Mouse (Mus musculus): ENCODE data around the gene Cdk14. TPM values are rescaled to one million over a fixed set of nuclear protein-coding genes. Genes with fewer than 3 reads are reported as not detected.
"Not testable (repeated sequence)": the region's sequence is repeated elsewhere in the genome, so short reads cannot be mapped to it uniquely, and the experiment has no call there.

Cdk14 gene
- polyA plus RNA-seq, 1 experiment from 2014 or later = 21.8 TPM

DNA sequence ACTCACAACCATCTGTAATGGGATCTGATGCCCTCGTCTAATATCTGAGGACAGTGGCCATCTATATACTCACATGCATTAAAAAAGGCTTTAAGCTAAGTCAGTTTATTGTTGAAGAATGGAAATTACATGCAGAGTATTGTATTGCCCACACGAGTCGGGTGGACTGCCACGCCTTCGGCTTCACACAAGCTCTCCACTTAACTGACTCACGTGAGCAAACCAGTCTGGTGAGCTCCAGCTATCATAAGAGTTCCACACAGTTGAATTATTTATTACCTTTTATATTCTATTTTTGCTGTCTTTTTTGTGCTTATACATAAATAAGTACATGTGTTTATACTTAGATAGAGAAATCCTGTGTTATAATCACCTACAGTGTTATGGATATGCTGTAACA, 495.2 kb downstream of the Cdk14 start:
- Histone ChIP-seq H3K9me3 (replicated peaks) (no peaks in the 10 kb centered on the region), H3K27ac (no peak overlapping the region), H3K27me3 (no peaks in the 10 kb centered on the region), H3K9ac (no peak overlapping the region), H3K4me3 (no peak overlapping the region), H3K4me2 (no peak overlapping the region), H3K4me1 (peaks cover 7% of the 10 kb centered on the region), H3K36me3 (ENCODE audit: poor library complexity, severe bottlenecking) (no peaks in the 10 kb centered on the region)
- no peak for ATAC-seq
- 89% methylated on average over 6 of the region's 6 CpGs for WGBS

DNA sequence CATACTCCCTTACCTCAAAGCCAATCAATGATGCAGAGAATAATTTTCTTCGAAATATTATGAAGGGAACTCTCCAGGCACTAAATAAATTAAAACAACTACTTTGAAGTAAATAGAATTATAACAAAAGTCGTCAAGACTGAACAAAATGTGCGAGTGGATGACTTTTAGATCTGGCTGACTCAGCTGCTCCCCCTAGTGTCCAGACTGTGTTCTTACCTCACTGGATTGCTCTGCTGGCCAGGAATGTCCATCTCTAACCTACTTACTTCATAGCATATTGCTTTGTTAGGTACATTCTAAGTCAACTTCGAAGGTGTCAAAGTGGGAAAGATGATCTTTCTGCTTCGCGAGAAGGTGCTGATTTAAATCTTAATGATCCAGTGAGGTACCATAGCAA, 501.7 kb downstream of the Cdk14 start:
- Histone ChIP-seq H3K27ac (no peak overlapping the region), H3K4me1 (peaks cover 16% of the 10 kb centered on the region), H3K9me3 (replicated peaks) (no peaks in the 10 kb centered on the region), H3K27me3 (no peaks in the 10 kb centered on the region), H3K4me2 (no peak overlapping the region), H3K36me3 (ENCODE audit: poor library complexity, severe bottlenecking) (no peaks in the 10 kb centered on the region), H3K4me3 (no peak overlapping the region), H3K9ac (no peak overlapping the region)
- peak; percentile 48; the same call in 1 of the 2 replicates for ATAC-seq
- 7% methylated on average over 6 of the region's 6 CpGs for WGBS

- Histone ChIP-seq H3K36me3 (ENCODE audit: poor library complexity, severe bottlenecking) (no peaks in the 10 kb centered on the region), H3K27ac (no peak overlapping the region), H3K4me1 (peaks cover 16% of the 10 kb centered on the region), H3K9ac (no peak overlapping the region), H3K27me3 (no peaks in the 10 kb centered on the region), H3K4me2 (no peak overlapping the region), H3K4me3 (no peak overlapping the region), H3K9me3 (replicated peaks) (no peaks in the 10 kb centered on the region)
- WGBS = 87% methylated on average over 7 of the region's 7 CpGs
- no peak for ATAC-seq
Measured at GRCm38 (mm10) chr5:4917743-4918142, 502.4 kb downstream of the Cdk14 start.

DNA sequence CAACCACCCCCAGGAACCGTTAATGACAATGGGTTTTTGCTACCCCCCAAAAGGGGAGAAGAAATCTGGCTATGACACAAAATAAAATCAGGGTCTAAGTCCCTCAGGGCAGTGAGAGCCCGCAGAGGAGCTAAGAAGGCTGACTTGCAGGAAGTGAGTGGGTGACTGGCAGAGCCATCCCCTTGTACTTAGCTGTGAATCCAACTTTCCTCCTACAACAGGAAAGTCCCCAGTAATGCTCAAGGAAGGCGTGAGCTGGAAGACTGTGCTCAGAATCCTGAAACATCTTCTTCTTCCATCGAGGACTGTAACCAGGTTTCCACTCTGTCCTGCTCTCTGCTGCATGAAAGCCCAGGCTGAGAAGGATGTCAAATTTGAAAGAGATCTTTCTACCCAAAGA, 502.8 kb downstream of the Cdk14 start:
- H3K27ac ChIP-seq = no peak overlapping the region
- peaks cover 16% of the 10 kb centered on the region for H3K4me1 ChIP-seq
- H3K36me3 ChIP-seq (ENCODE audit: poor library complexity, severe bottlenecking) = no peaks in the 10 kb centered on the region
- 64% methylated on average over 4 of the region's 4 CpGs for WGBS
- ATAC-seq = peak; percentile 6; the same call in 1 of the 2 replicates
- H3K27me3 ChIP-seq = no peaks in the 10 kb centered on the region
- H3K9ac ChIP-seq = no peak overlapping the region
- H3K4me2 ChIP-seq = no peak overlapping the region
- no peak overlapping the region for H3K4me3 ChIP-seq
- no peaks in the 10 kb centered on the region for H3K9me3 ChIP-seq (replicated peaks)

DNA sequence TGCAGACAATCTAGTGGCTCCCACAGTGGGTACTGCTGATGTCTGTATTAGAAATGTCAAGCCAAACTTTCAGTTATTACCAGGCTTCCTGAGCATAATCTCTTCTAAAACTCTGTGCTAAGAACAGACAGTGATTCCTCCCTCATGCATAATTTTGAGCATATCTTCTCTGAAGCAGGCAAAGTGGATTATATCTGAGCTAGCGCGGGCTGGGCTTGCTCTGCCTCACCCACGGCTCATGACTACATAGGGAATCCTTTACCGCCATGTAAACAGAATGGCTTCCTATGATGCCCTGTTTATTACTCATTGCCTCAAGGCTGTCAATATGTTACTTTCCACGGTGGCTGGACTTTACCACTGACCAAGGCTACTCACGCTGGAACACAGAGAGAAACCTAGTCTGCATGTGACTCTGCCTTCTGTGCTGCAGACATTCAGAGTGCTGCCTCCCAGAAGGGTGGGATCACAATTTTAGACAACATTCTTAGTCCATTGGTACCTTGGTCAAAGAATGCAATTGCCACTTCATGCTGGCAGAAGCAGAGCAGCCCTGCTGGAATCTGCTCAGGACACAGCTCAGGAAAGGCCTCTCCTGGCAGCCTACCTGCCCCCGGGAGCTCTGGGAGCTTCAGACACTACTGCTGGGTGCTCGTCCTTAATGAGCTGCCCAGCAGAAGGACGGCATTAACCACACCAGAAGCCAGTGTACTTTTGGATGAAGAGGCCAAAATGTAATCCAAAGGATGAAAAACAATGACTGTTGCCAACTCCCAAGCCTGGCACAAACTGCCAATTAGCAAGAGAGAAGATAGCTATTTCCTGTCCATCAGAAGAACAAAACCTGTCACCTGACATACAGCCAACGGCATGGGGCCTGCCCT, 503.5 kb downstream of the Cdk14 start:
- no peaks in the 10 kb centered on the region for H3K36me3 ChIP-seq (ENCODE audit: poor library complexity, severe bottlenecking)
- WGBS = 67% methylated on average over 10 of the region's 10 CpGs
- no peaks in the 10 kb centered on the region for H3K9me3 ChIP-seq (replicated peaks)
- ATAC-seq = peak; percentile 46
- no peak overlapping the region for H3K4me2 ChIP-seq
- no peak overlapping the region for H3K4me3 ChIP-seq
- no peak overlapping the region for H3K9ac ChIP-seq
- H3K27ac ChIP-seq = no peak overlapping the region
- H3K27me3 ChIP-seq = no peaks in the 10 kb centered on the region
- peaks cover 21% of the 10 kb centered on the region for H3K4me1 ChIP-seq

DNA sequence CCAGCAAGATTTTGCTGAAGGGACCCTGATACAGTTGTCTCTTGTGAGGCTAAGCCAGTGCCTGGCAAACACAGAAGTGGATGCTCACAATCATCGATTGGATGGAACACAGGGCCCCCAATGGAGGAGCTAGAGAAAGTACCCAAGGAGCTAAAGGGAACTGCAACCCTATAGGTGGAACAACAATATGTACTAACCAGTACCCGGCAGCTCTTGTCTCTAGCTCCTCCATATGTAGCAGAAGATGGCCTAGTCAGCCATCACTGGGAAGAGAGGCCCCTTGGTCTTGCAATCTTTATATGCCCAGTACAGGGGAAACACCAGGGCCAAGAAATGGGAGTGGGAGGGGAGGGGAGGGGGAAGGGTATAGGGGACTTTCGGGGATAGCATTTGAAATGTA, 515.2 kb downstream of the Cdk14 start:
- not testable (repeated sequence) for H3K9me3 ChIP-seq (replicated peaks); H3K27ac ChIP-seq; ATAC-seq; H3K9ac ChIP-seq; H3K27me3 ChIP-seq; H3K4me3 ChIP-seq; H3K4me2 ChIP-seq; H3K4me1 ChIP-seq; H3K36me3 ChIP-seq (ENCODE audit: poor library complexity, severe bottlenecking)
- 83% methylated on average over 3 of the region's 3 CpGs for WGBS

DNA sequence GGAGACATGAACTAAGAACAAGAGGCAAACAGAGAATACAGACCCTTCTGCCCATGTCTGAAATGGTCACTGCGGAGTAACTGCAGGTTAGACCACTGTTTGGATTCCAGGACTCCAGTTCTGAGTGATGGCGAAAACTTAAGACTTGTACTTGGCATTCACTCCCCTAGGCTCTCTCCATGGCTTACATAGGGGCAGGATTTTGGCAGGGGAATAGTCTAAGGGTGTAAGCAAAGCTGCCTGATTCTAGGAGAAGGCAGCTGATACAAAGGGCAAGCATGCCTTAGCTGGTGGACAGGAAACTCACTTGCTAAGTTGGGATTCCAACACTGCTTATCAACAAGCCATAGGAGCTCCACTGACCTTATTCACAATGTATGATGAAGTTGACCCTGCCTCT, 521.9 kb downstream of the Cdk14 start:
- Histone ChIP-seq H3K27me3 (no peaks in the 10 kb centered on the region), H3K4me2 (no peak overlapping the region), H3K4me1 (peaks cover 4% of the 10 kb centered on the region; the same call in 1 of the 2 replicates), H3K9ac (no peak overlapping the region), H3K27ac (no peak overlapping the region), H3K36me3 (ENCODE audit: poor library complexity, severe bottlenecking) (no peaks in the 10 kb centered on the region), H3K4me3 (no peak overlapping the region), H3K9me3 (replicated peaks) (no peaks in the 10 kb centered on the region)
- ATAC-seq = no peak
- 94% methylated on average over 2 of the region's 2 CpGs for WGBS

GRCm38 (mm10) chr5:4894988-4895387, 525.1 kb downstream of the Cdk14 start:
- Histone ChIP-seq H3K27ac (no peak overlapping the region), H3K36me3 (ENCODE audit: poor library complexity, severe bottlenecking) (no peaks in the 10 kb centered on the region), H3K4me1 (peaks cover 4% of the 10 kb centered on the region; the same call in 1 of the 2 replicates), H3K9me3 (replicated peaks) (no peaks in the 10 kb centered on the region), H3K4me3 (no peak overlapping the region), H3K4me2 (no peak overlapping the region), H3K9ac (no peak overlapping the region), H3K27me3 (no peaks in the 10 kb centered on the region)
- ATAC-seq = no peak
- WGBS = 51% methylated on average over 3 of the region's 3 CpGs

DNA sequence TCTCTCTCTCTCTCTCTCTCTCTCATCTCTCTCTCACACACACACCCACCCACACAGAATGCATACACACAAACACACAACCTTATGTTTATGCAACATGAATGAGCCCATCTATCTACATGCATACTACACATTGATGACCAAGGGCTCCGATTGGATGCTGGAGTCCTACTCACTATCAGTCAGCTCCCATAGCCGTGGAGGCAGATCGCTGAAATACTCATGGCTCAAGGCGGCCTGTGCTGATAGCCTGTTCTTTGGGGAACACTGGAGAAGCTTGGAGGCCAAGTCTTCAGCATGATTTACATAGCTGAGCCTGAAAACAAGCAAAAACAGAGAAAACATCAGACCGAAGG, 526.3 kb downstream of the Cdk14 start:
- WGBS = 84% methylated on average over 5 of the region's 5 CpGs
- no peak for ATAC-seq
- Histone ChIP-seq H3K27ac (no peak overlapping the region), H3K4me2 (no peak overlapping the region), H3K4me3 (no peak overlapping the region), H3K36me3 (ENCODE audit: poor library complexity, severe bottlenecking) (no peaks in the 10 kb centered on the region), H3K9me3 (replicated peaks) (no peaks in the 10 kb centered on the region), H3K27me3 (no peaks in the 10 kb centered on the region), H3K9ac (no peak overlapping the region), H3K4me1 (peaks cover 4% of the 10 kb centered on the region; the same call in 1 of the 2 replicates)

DNA sequence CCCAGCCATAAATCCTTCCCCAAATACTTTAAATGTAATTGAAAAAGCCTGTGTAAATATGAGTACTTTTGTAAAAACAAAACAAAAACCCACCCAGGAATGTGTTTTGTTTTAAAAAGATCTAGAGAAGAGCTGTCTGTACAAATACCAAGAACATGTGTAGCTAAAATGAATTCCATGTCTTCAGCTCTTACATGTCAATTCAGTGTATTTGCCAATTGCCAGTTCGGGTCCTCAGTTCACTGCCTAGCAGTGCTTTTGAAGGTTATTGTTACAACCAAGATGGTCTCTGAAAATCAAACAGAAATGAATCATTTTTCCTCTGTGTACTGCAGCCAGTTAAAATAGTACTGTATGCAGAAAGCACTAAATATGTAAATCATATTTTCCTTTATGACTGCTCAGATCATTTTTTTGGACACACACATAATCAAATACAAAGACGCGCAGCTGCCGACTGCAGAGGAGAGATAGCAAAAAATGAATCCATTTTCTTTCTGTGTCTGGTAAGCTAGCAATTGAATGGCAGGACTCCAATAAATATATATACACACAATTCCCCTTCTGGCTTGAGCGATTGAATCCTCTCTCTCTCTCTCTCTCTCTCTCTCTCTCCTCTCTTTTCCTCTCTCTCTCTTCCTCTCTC, 526.8 kb downstream of the Cdk14 start:
- no peak overlapping the region for H3K9ac ChIP-seq
- 78% methylated on average over 5 of the region's 5 CpGs for WGBS

DNA sequence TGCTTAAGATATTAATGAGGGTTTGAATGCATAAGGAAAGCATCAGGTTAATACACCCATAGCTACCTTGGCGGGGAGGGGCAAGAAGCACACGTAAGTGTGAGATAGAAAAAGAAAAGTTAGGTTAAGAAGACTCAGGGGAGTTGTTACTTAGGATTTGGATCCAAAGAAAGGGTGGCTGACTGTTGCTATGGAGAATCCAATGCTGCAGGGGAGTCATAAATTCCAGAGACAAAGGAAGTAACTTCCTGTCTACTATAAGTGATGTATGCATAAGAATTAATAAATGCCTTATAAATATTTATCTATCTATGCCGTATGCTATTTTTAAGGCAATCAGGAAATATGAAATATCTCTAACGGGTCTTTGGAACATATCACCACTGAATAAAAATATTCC, 527.4 kb downstream of the Cdk14 start:
- Histone ChIP-seq H3K27ac (no peak overlapping the region), H3K4me3 (no peak overlapping the region), H3K9ac (no peak overlapping the region), H3K9me3 (replicated peaks) (no peaks in the 10 kb centered on the region), H3K36me3 (ENCODE audit: poor library complexity, severe bottlenecking) (no peaks in the 10 kb centered on the region), H3K4me1 (peaks cover 4% of the 10 kb centered on the region; the same call in 1 of the 2 replicates), H3K4me2 (no peak overlapping the region), H3K27me3 (no peaks in the 10 kb centered on the region)
- ATAC-seq = no peak
- 78% methylated on average over 4 of the region's 4 CpGs for WGBS

More for the DNA sequence above, 526.8 kb downstream of the Cdk14 start:
- Histone ChIP-seq H3K27ac (no peak overlapping the region), H3K4me1 (peaks cover 4% of the 10 kb centered on the region; the same call in 1 of the 2 replicates), H3K4me3 (no peak overlapping the region), H3K27me3 (no peaks in the 10 kb centered on the region), H3K9me3 (replicated peaks) (no peaks in the 10 kb centered on the region), H3K4me2 (no peak overlapping the region), H3K36me3 (ENCODE audit: poor library complexity, severe bottlenecking) (no peaks in the 10 kb centered on the region)
- no peak for ATAC-seq

DNA sequence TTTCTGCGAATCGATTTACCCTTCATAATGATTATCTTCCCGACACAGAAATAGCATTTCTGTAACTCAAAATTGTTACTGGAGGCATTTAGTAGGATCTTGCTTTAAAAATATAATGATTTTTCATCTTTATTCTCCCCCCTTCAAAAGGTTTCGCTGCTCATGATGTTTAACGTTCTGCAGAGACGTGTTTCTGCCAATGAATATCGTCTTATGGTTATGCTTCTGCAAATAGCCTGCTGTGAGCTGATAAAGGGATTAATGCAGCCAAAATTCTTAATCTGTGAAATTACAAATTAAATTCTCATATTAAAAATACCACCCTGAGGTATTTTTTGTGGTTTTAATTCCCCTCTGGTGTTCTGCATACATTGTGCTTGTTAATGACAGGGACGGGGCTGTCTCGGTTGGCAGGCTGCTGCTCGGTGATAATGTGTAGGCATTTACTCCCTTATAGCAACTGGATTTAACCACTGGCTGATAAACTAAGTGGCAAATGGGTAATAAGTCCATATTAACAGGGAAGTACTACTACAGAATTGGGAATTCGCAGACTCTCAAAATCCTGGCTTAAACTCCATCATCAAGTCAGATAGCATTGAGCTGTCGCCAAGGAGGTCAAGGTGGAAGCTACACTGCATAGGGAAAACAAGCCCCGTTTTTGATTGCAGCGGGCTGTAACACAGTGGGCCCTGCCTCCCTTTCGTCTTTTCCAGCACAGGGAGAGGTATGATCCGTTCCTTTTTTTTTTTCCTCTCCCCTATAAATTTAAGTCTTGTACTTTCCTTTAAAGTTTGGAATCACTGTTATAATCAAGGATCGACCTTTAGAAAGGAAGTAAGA, 528.0 kb downstream of the Cdk14 start:
- no peaks in the 10 kb centered on the region for H3K9me3 ChIP-seq (replicated peaks)
- H3K27ac ChIP-seq = no peak overlapping the region
- ATAC-seq = no peak
- peaks cover 4% of the 10 kb centered on the region; the same call in 1 of the 2 replicates for H3K4me1 ChIP-seq
- H3K27me3 ChIP-seq = no peaks in the 10 kb centered on the region
- 64% methylated on average over 17 of the region's 17 CpGs for WGBS
- H3K36me3 ChIP-seq (ENCODE audit: poor library complexity, severe bottlenecking) = no peaks in the 10 kb centered on the region
- no peak overlapping the region for H3K9ac ChIP-seq
- no peak overlapping the region for H3K4me3 ChIP-seq
- H3K4me2 ChIP-seq = no peak overlapping the region
